Mouse (Mus musculus): Measurements from ENCODE around the gene Rtp3. TPM values are rescaled to one million over a fixed set of nuclear protein-coding genes. Genes with fewer than 3 reads are reported as not detected.

Gene Rtp3
- polyA plus RNA-seq (2012; rRNA removed): 23.9 and 28.3 TPM in 2 replicates

GRCm38 (mm10) chr9:110990204-110990603 is at the start of gene Rtp3:
Gene Rtp3, minus strand, starts transcription at chr9:110990583.

GRCm38 (mm10) chr9:111019022-111019421 is 28.6 kb upstream of the Rtp3 start, which contains the start of gene Ltf:
Gene Ltf, plus strand, starts transcription at chr9:111019271.

GRCm38 (mm10) chr9:110951397-110951796 is 39.0 kb downstream of the Rtp3 start, which contains the start of gene Lrrc2:
Gene Lrrc2, plus strand, starts transcription at chr9:110951545.

GRCm38 (mm10) chr9:110945926-110946325 is 44.5 kb downstream of the Rtp3 start, which contains the start of gene Tdgf1:
Gene Tdgf1, minus strand, starts transcription at chr9:110946158.

Other genes with a start within 250 kb of the Rtp3 start
- 0.06 and 1.3 TPM in 2 replicates for gene Myl3, start 248.7 kb downstream of the Rtp3 start, polyA plus RNA-seq (2012; rRNA removed)
- 3.4 and 3.6 TPM in 2 replicates for gene Pth1r, start 243.4 kb downstream of the Rtp3 start, polyA plus RNA-seq (2012; rRNA removed)
- gene Prss42, start 192.4 kb downstream of the Rtp3 start, polyA plus RNA-seq (2012; rRNA removed): 0.02 TPM in 1 of 2 replicates, not detected in the other
- gene Prss44, start 176.6 kb downstream of the Rtp3 start, polyA plus RNA-seq (2012; rRNA removed): not detected in 2 replicates
- not detected in 2 replicates for gene Prss43, start 163.9 kb downstream of the Rtp3 start, polyA plus RNA-seq (2012; rRNA removed)
- gene Prss45, start 156.0 kb downstream of the Rtp3 start, polyA plus RNA-seq (2012; rRNA removed): not detected in 2 replicates
- gene Prss46, start 146.1 kb downstream of the Rtp3 start, polyA plus RNA-seq (2012; rRNA removed): not detected in 2 replicates
- 6.5 and 7.0 TPM in 2 replicates for gene Prss50, start 132.6 kb downstream of the Rtp3 start, polyA plus RNA-seq (2012; rRNA removed)
- gene Als2cl, start 110.7 kb downstream of the Rtp3 start, polyA plus RNA-seq (2012; rRNA removed): 2.4 and 3.5 TPM in 2 replicates
- 0.88 and 1.3 TPM in 2 replicates for gene Tmie, start 110.5 kb downstream of the Rtp3 start, polyA plus RNA-seq (2012; rRNA removed)
- gene Fam240a, start 73.7 kb downstream of the Rtp3 start, polyA plus RNA-seq (2012; rRNA removed): not detected in 2 replicates
- not detected in 2 replicates for gene Tdgf1, start 44.4 kb downstream of the Rtp3 start, polyA plus RNA-seq (2012; rRNA removed)
- 0.08 and 0.21 TPM in 2 replicates for gene Lrrc2, start 39.0 kb downstream of the Rtp3 start, polyA plus RNA-seq (2012; rRNA removed)
- gene Ltf, start 28.7 kb upstream of the Rtp3 start, polyA plus RNA-seq (2012; rRNA removed): 6.5 and 11.7 TPM in 2 replicates
- 7.4 and 10.1 TPM in 2 replicates for gene Ccrl2, start 66.9 kb upstream of the Rtp3 start, polyA plus RNA-seq (2012; rRNA removed)
- gene Lrrfip2, start 127.0 kb upstream of the Rtp3 start, polyA plus RNA-seq (2012; rRNA removed): 15.5 and 16.3 TPM in 2 replicates